Mouse (Mus musculus) layer of hippocampus, postnatal 10 days (tissue): ENCODE results near the gene Chd6. TPM values are rescaled to one million over a fixed set of nuclear protein-coding genes. Genes with fewer than 3 reads are reported as not detected.

ENCODE experiments used
- DNase-seq, 2 experiments: peaks; one replicate each; pipeline ENCODE4 v3.0.0; 2021; ENCODE audit warnings: low spot score in 2 of 2
- long read RNA-seq: library from polyadenylated mRNA; stranded (forward); transcript quantifications from one replicate; pipeline ENCODE4 v2.0.0, GENCODE M21; 2023
- total RNA-seq, 2 experiments: library from RNA; stranded (reverse); gene quantifications; 2 replicates each; pipeline ENCODE4 v1.2.3; 2021

Gene Chd6
- 10 to 100 TPM; 55.9 to 63.9 TPM for total RNA-seq
- long read RNA-seq, partial matches to known transcripts: 3 of 10 reads
- long read RNA-seq, other reads (novel, unspliced or antisense): 7 of 10 reads

DNA sequence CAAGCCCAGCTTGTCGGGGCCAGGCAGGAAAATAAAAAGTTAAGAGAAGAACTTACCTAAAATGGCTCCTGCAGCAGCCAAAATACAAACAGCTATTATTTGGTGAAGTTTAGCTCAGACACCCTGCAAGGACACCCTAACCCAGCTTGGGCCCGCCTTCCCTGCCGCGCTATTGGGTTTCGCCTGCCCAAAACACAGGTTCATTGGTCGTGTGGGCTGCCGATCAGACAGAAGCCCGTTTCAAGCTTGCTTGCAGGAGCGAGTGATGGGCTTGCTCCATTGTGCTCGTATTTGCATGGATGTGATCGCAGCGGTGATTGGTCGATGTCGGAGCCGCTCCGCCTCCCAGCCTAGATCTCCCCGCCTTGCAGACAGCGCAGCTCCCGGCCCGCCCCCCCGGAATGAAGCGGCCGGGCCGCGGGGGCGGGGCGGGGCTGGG lies at the start of gene Chd6:
Gene Chd6 (minus strand): TSS at position 143 of the 439 bp plus-strand sequence.
- DNase-seq: peak; percentile 99

DNA sequence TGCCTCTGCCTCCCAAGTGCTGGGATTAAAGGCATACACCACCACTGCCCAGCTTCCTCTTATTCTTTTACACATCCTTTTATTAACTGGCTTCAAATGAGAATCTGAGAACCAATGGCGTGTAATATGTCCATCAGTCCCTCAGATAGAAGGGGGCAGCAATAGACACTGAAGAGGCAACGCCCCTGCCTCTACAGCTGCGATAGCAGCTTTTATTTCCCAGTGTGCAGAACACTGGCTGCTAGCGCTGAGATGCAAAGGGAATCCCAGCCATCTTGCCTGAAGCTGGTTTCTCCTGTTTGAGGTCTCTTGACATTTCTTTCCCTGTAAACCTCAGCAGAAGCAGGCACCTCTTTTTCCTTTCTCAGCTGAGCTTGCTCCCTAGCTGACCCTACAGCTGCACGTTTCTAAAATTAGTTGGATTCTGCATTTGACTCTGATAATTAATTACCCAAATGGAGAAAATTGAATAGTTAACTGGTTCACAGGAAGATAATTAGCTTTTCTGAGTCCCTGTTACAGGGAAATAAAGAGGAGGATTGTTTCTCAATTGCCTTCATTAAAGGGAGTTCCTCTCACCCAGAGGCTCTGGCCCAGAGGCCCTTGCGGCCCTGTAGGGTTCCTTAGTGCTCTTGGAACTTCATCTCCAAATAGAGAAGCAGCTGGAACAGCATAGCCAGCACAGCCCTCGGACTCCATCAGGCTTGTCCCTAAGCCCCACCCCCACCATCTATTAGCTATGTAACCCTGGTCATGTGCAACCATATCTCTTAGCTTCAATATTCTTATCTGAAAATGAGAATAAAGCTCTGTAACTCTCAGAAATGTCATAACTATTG lies 41.3 kb upstream of the Chd6 start:
- no peak for DNase-seq

- DNase-seq: no peak
These were observed 39.6 kb upstream of the Chd6 start for GRCm38 (mm10) chr2:161148428-161149020.

DNA sequence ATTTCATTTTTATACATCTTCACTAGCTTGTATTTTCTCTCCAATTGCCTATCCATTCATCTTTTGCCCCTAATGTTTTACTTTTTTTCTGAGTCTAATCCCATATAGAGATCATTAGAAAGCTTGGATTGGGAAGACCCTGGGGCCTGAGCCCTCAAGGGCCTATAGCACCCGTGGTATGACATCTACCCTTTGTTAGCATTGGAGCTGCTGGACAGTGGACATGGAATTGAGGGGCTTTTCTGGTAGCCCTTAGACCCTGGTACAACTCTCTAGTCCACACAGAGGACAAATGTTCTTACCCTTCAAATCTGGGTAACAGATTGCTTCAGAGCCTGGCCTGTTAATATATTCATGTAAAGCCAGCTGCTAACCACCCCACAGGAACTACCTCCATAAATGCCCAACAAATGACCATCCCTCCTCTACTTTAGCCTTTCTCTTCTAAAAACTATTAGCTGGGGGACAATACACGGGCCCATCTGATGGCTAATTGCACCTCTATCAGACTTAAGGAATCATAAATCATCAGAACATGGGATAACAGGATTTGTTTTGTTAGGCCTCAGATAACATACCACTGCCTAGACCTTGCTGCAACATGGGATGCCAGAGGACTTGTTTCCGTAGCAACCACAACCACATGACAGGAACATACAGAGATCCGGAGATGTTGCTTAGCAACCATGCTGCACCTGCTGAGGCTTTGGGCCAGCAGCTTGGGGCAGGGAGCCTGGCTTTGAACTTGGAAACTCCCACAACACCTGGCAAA lies 39.0 kb upstream of the Chd6 start:
- peak in 1 of 2 experiments; percentile 35 for DNase-seq

DNA sequence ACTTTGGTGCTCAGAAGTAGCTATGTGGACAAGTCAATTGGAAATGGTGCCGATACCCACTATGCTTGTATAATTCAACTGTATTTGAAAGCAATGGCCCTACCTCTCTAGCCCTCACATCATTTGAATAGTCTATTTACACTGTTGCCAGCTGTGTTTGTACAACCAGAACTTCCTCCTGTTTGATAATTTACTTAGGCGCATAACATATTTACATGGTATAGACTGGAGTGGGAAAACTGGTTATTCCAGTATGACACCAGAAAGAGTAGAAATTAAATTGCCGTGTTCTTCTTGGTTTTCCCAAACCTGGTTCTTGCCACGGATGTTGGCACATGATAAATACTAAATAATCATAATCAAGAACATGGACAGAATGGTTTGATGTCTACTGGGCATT lies 35.9 kb upstream of the Chd6 start:
- no peak for DNase-seq

GRCm38 (mm10) chr2:161138672-161139536 lies 30.0 kb upstream of the Chd6 start:
- no peak for DNase-seq

DNA sequence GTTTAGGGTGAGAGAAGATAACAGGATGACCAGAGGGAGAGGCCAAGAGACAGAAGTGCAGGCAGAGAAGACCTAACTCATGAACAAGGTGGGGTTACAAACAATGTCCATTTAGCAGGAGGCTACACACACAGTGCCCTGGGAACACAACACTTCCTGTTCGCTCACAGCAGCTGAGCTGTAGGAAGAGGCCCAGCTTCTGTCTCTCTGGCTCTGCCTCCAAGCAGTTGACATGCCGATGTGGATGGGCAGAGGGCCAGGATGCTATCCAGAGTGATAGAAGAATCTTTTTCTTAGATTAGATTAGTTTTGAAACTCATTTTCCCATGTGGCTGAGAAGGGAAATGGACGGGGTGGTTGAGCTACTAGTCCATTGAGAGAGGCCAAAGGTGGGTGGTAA lies 28.1 kb upstream of the Chd6 start:
- no peak for DNase-seq

DNA sequence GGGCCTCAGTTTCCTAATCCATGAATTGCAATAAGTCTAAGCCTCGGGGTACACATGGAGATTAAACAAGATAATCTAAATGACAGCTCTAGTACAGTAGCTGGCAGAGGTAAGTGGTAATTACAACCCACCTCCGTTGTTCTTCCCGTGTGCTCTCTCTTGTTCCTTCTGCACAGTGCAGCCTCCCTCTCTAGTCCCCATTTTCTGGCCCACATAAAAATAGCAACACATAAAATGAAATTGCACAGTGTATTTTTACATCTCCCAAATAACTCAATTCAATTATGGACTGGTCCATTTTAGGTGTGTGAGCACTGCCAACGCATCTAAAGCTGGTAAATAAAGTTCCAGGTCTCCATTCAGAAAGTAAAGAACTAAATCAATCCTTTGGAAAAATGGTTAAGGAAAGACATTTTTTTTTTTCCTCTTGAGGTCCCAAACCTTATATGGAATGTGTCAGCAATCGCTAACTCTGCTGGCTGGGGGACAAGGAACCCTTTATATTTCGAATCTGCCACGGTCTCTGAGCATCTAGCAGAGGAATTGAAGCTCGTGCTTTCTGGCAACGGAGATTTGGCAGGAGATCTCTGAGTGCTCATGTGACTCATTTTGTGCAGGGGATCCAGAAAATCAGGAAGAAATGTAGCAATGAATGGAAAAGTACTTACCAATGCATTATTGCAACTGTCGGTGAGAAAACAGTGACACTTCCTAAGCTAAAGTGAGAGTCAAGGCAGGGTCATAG lies 19.7 kb upstream of the Chd6 start:
- peak; percentile 28 to 33 for DNase-seq

DNA sequence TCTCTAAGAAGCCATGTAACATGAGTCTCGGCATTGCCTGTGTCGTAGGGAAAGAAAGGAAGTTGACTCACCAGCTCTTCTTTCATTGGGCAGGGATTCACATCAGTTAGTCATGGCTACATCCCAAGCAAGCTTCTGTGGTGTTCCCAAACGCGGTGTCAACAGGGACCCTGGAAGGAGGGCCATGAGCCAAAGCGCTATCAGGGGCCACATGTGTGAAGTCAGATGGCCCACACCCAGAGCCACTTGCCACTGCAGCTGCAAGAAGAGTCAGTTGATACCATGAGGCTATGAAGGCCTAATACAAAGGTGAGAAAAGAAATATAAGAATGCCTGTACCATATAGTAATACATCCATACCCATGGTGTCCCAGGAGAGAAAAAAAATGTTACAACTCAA lies 3.1 kb upstream of the Chd6 start:
- no peak for DNase-seq

- DNase-seq: no peak
These were observed 535 bp upstream of the Chd6 start for GRCm38 (mm10) chr2:161109398-161109821.

- no peak for DNase-seq
These were observed 569 bp downstream of the Chd6 start for GRCm38 (mm10) chr2:161108085-161108927.

- no peak for DNase-seq
These were observed 1.6 kb downstream of the Chd6 start for GRCm38 (mm10) chr2:161107236-161107635.

DNA sequence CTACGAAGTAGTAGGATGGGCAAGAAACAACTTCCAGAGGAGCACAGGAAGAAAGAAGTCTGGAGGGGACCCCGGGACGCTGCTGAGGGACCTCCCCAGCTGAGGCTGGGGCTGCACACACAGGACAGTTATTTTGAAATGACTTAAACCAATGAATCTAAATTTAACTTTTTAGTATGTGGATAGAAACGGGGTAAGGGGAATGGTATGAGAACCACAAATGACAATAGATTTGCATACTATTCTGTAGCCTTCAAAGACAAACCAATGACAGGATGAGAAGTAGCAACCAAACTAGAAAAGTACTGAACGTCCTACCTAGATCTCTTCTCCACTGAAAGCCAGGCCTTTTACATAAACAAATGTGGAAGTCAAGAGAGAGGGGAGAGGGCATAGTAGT lies 5.1 kb downstream of the Chd6 start:
- DNase-seq: no peak

GRCm38 (mm10) chr2:161102102-161102501 lies 6.8 kb downstream of the Chd6 start:
- DNase-seq: no peak

GRCm38 (mm10) chr2:161097746-161098145 lies 11.1 kb downstream of the Chd6 start:
- no peak for DNase-seq

DNA sequence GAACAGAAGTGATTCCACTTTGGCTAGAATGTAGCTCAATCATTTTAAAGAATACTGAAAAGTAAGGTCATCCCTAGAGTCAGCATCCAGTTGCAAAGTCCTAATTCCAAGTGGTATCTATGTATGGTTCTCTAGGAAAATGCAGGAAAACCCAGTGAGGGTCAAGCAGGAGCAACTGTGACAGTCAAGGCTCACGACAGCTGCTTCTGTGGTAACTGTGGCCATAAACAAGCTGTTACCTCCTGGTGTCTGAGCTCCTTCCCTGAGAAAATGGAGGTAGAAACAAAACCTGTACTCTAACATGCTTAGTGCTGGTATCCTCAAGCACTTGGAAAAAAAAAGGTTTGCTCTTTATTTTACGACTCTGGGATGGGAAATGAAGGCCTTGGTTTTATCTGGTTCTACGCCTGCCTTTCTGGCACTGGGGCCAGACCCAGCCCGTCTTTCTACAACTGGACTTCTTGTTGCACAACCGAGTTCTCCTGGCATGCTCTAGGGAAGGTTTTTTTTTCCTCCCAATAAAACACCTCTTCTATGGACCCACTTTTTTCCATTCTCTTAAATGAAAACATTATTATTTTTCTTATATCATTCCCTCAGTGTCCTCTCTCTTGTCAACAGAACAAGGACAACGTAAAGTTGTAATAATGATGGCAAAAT lies 18.0 kb downstream of the Chd6 start:
- DNase-seq: no peak

DNA sequence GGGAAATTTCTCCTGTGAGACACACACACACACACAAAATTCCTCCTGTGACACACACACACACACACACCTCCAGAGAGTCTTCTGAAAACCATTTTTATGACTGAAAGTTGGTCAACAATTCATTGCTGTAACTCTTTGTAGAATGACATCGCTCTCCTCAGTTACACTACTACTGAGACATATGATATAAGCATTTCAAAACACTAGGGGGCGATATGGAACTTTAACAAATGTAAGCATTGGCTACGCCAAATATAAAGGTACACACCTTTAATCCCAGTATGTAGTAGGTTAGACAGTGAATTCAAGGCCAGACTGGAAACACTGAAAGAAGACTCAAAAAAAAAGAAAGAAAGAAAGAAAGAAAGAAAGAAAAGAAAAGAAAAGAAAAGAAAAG lies 18.7 kb downstream of the Chd6 start:
- no peak for DNase-seq

DNA sequence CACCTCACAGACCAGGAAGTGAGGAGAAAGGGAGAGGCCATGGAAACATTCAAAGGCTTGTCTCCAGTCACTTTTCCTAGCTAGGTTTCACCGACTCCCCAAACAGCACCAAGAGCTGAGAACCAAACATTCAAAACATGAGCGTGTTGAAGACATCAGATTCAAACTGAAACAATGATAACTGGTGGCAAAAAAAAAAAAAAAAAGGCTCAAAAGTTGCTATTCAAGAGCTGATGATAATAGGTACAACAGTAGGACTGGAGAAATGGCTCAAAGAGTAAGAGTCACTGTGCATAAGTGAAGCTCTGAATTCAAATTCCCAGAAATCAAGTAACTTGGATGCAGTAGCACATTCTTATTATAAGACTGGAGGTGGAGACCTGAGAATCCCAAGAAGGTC lies 30.3 kb downstream of the Chd6 start:
- DNase-seq: no peak

DNA sequence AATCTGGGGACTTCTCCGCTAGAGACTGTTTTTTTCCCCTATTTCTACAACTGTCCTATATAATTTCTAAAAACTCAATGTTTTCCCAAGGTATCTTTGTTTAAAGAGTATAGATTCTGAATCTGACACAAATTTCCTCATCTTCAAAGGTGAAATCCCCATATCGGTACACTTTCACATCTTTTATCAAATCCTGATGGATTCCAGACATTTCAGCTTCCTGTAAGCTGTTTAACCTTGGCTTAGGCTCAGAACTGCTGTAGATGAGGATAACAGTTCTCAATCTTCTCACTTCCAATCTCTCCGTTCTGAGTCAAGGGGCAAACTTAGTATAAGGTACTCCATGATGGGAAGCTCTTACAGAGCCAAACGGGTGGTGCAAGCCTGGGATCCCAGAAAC lies 32.6 kb downstream of the Chd6 start:
- no peak for DNase-seq
